10 mouse cellular contexts compared by ENCODE assay signal in genomic region chr2:57617258-57617657, GRCm38 (mm10).
DNase-seq lines count a peak whose midpoint lies in the region; ATAC-seq and TF ChIP-seq lines count a peak whose summit lies in the region.
"Had no signal": no experiment of that assay in that cellular context is flagged by ENCODE, and none has a peak within 500 bp of the region (broad histone marks: within the 10 kb centered on the region; RNA-seq: fewer than 3 reads in every experiment).

No protein-coding gene starts in this region.

- no peak for ATAC-seq in forebrain, embryonic 16.5 days
- no peak for ATAC-seq in lung, embryonic 14.5 days (ENCODE audit: insufficient read depth)
- no peak for ATAC-seq in stomach, embryonic 14.5 days (ENCODE audit: insufficient number of reproducible peaks, insufficient read depth, low FRiP score, low read depth)

- H3K9ac ChIP-seq in forebrain, embryonic 16.5 days (replicated peaks; ENCODE audit: low read depth, low read length): no peak overlapping the region
- H3K9ac ChIP-seq in lung, embryonic 14.5 days: no peak overlapping the region
- no peak overlapping the region for H3K9ac ChIP-seq in stomach, embryonic 14.5 days (replicated peaks; ENCODE audit: low read depth, low read length)

- H3K4me3 ChIP-seq in forebrain, embryonic 10.5 days: no peak overlapping the region; the same call in 1 of the 2 replicates
- H3K4me3 ChIP-seq in forebrain, embryonic 16.5 days (replicated peaks; ENCODE audit: low read length): no peak overlapping the region
- peak overlapping the region; percentile 31; the same call in 1 of the 2 replicates for H3K4me3 ChIP-seq in lung, embryonic 14.5 days (ENCODE audit: low read depth, low read length)
- peak overlapping the region; percentile 49; the same call in 1 of the 2 replicates for H3K4me3 ChIP-seq in limb, embryonic 10.5 days
- H3K4me3 ChIP-seq in stomach, embryonic 14.5 days (ENCODE audit: low read depth, low read length): no peak overlapping the region

- H3K4me1 ChIP-seq in forebrain, embryonic 10.5 days: peaks cover 47% of the 10 kb centered on the region
- H3K4me1 ChIP-seq in forebrain, embryonic 16.5 days (replicated peaks; ENCODE audit: control insufficient read depth, insufficient read depth, low read length): peaks cover 12% of the 10 kb centered on the region
- H3K4me1 ChIP-seq in lung, embryonic 14.5 days (ENCODE audit: insufficient read depth): no peaks in the 10 kb centered on the region
- H3K4me1 ChIP-seq in limb, embryonic 10.5 days: peaks cover 10% of the 10 kb centered on the region
- no peaks in the 10 kb centered on the region for H3K4me1 ChIP-seq in stomach, embryonic 14.5 days (ENCODE audit: control insufficient read depth, insufficient read depth, low read length)

- no peak overlapping the region for H3K4me2 ChIP-seq in forebrain, embryonic 16.5 days (ENCODE audit: low read length)
- H3K4me2 ChIP-seq in lung, embryonic 14.5 days: peak overlapping the region; percentile 58
- peak overlapping the region; percentile 57 for H3K4me2 ChIP-seq in stomach, embryonic 14.5 days (replicated peaks; ENCODE audit: low read depth, low read length)

- WGBS in forebrain, embryonic 10.5 days: 67% methylated on average over 2 of the region's 2 CpGs
- 71% methylated on average over 2 of the region's 2 CpGs for WGBS in forebrain, embryonic 16.5 days
- 83% methylated on average over 2 of the region's 2 CpGs for WGBS in lung, embryonic 14.5 days
- WGBS in limb, embryonic 10.5 days: 82% methylated on average over 2 of the region's 2 CpGs
- 74% methylated on average over 2 of the region's 2 CpGs for WGBS in stomach, embryonic 14.5 days

- no peak for DNase-seq in forebrain, embryonic 10.5 days (ENCODE audit: extremely low spot score, low spot score)
- no peak for DNase-seq in lung, embryonic 14.5 days
- no peak for DNase-seq in lung, postnatal 36 days
- no peak for DNase-seq in limb, embryonic 10.5 days (ENCODE audit: low spot score)
- no peak for DNase-seq in left cerebral cortex, adult 11 months (ENCODE audit: low spot score)
- no peak for DNase-seq in left cerebral cortex, postnatal 10 days (ENCODE audit: extremely low spot score in 1 of 2, low spot score in 2 of 2)
- DNase-seq: gastrocnemius, adult 2 months; right cerebral cortex, adult 18-20 months had no signal

- peaks cover 23% of the 10 kb centered on the region for H3K27me3 ChIP-seq in forebrain, embryonic 10.5 days (ENCODE audit: poor library complexity, severe bottlenecking)
- H3K27me3 ChIP-seq in forebrain, embryonic 16.5 days (replicated peaks; ENCODE audit: control insufficient read depth, insufficient read depth, low read length): no peaks in the 10 kb centered on the region
- H3K27me3 ChIP-seq in lung, embryonic 14.5 days (ENCODE audit: insufficient read depth, low read length): no peaks in the 10 kb centered on the region
- no peaks in the 10 kb centered on the region for H3K27me3 ChIP-seq in limb, embryonic 10.5 days (ENCODE audit: low read depth, poor library complexity, severe bottlenecking)
- no peaks in the 10 kb centered on the region for H3K27me3 ChIP-seq in stomach, embryonic 14.5 days (ENCODE audit: control insufficient read depth, insufficient read depth, low read length)

- intact Hi-C loops in left cerebral cortex, postnatal 10 days (cut with DNase I): loop anchor here (10.0 kb wide), 2 partner anchors 242 to 502 kb away; no protein-coding TSS in a partner anchor

- H3K9me3 ChIP-seq in forebrain, embryonic 10.5 days: no peaks in the 10 kb centered on the region
- no peaks in the 10 kb centered on the region for H3K9me3 ChIP-seq in forebrain, embryonic 16.5 days (ENCODE audit: control insufficient read depth, low read length)
- no peaks in the 10 kb centered on the region for H3K9me3 ChIP-seq in lung, embryonic 14.5 days (ENCODE audit: low read depth, low read length)
- H3K9me3 ChIP-seq in limb, embryonic 10.5 days (replicated peaks): no peaks in the 10 kb centered on the region
- H3K9me3 ChIP-seq in stomach, embryonic 14.5 days (ENCODE audit: control insufficient read depth, low read depth, low read length): no peaks in the 10 kb centered on the region

- H3K27ac ChIP-seq in forebrain, embryonic 10.5 days: peak overlapping the region; percentile 81; the same call in 1 of the 2 replicates
- H3K27ac ChIP-seq in forebrain, embryonic 16.5 days (ENCODE audit: low read length): no peak overlapping the region
- H3K27ac ChIP-seq in lung, embryonic 14.5 days (ENCODE audit: low read depth): no peak overlapping the region
- H3K27ac ChIP-seq in limb, embryonic 10.5 days: no peak overlapping the region
- H3K27ac ChIP-seq in stomach, embryonic 14.5 days (ENCODE audit: low read length): no peak overlapping the region
- H3K27ac ChIP-seq: gastrocnemius, adult 2 months had no signal

- no peaks in the 10 kb centered on the region for H3K36me3 ChIP-seq in forebrain, embryonic 10.5 days (replicated peaks)
- H3K36me3 ChIP-seq in forebrain, embryonic 16.5 days (ENCODE audit: control insufficient read depth, insufficient read depth): no peaks in the 10 kb centered on the region
- no peaks in the 10 kb centered on the region for H3K36me3 ChIP-seq in lung, embryonic 14.5 days (ENCODE audit: insufficient read depth)
- no peaks in the 10 kb centered on the region for H3K36me3 ChIP-seq in limb, embryonic 10.5 days
- no peaks in the 10 kb centered on the region for H3K36me3 ChIP-seq in stomach, embryonic 14.5 days (ENCODE audit: control insufficient read depth, insufficient read depth, low read length)

- TF ChIP-seq CTCF in lung, embryonic 14.5 days (IDR thresholded peaks at IDR 0.05; ENCODE audit: low read depth): no peak

Comparison
In these comparisons a context has a peak if more than half of its experiments do, and no peak if none do; other contexts are left out.
1. H3K4me3 ChIP-seq: peak in lung, embryonic 14.5 days (single experiment) and limb, embryonic 10.5 days (single experiment); none in forebrain, embryonic 10.5 days (single experiment), forebrain, embryonic 16.5 days (single experiment) and stomach, embryonic 14.5 days (single experiment).